Mouse (Mus musculus) CH12.LX (cell line): ENCODE measurements around the gene Alad. TPM values are rescaled to one million over a fixed set of nuclear protein-coding genes. Genes with fewer than 3 reads are reported as not detected.

Experiments used
- DNase-seq: peaks from one replicate; pipeline ENCODE4 v3.0.0-alpha.2; 2013; ENCODE audit errors: extremely low read depth
- H3K27ac ChIP-seq: 2 replicates; pipeline ENCODE4 v1.5.1; 2012; ENCODE audit warnings: low read depth, mild to moderate bottlenecking, control low read depth, moderate library complexity; ENCODE audit not compliant: insufficient read depth
- H3K27me3 ChIP-seq: replicated peaks from 2 replicates; pipeline ENCODE3; 2012; ENCODE audit warnings: inconsistent platforms
- H3K36me3 ChIP-seq, 2 experiments: replicated peaks in 1 of 2; 2 replicates each; pipeline versions ENCODE3 to v1.6.1; 2012; ENCODE audit warnings: inconsistent platforms in 1 of 2, low read length in 1 of 2, mild to moderate bottlenecking in 1 of 2, mixed read lengths in 1 of 2, moderate library complexity in 1 of 2; ENCODE audit not compliant: control insufficient read depth in 1 of 2, insufficient read depth in 1 of 2
- H3K4me1 ChIP-seq, 2 experiments: 2 replicates each; pipeline ENCODE4 v1.6.1; 2012; ENCODE audit warnings: inconsistent platforms in 1 of 2, moderate library complexity in 1 of 2; ENCODE audit not compliant: insufficient read depth in 2 of 2, control insufficient read depth in 1 of 2
- H3K4me2 ChIP-seq: 2 replicates; pipeline ENCODE4 v1.6.1; 2012; ENCODE audit warnings: low read depth, mild to moderate bottlenecking, control low read depth; ENCODE audit not compliant: poor library complexity, insufficient read depth, severe bottlenecking
- H3K4me3 ChIP-seq, 3 experiments: fragments of 150-350 bp in 1 of 3; sonication (generic) in 1 of 3; replicated peaks in 1 of 3; 2 replicates each; pipeline versions ENCODE3 to v1.5.1; 2011 to 2012; ENCODE audit warnings: low read depth in 2 of 3, low read length in 2 of 3, mild to moderate bottlenecking in 2 of 3, moderate library complexity in 2 of 3, control low read depth in 1 of 3, improper control_type of control experiment in 1 of 3, inconsistent platforms in 1 of 3, mixed read lengths in 1 of 3; ENCODE audit not compliant: poor library complexity in 1 of 3
- H3K79me2 ChIP-seq: replicated peaks from 2 replicates; pipeline ENCODE4 v1.6.1; 2012; ENCODE audit warnings: mild to moderate bottlenecking, moderate library complexity; ENCODE audit not compliant: control insufficient read depth, poor library complexity, insufficient read depth, severe bottlenecking; ENCODE audit errors: extremely low read depth
- H3K9ac ChIP-seq: 2 replicates; pipeline ENCODE4 v1.6.1; 2012; ENCODE audit warnings: low read depth, mild to moderate bottlenecking, control low read depth, moderate library complexity; ENCODE audit not compliant: insufficient read depth
- H3K9me3 ChIP-seq: replicated peaks from 2 replicates; pipeline ENCODE3; 2012; ENCODE audit warnings: low read length, inconsistent platforms, mixed read lengths
- CHD1 ChIP-seq: IDR thresholded peaks from 2 replicates; pipeline ENCODE4 v1.6.1; 2012; ENCODE audit warnings: low read depth, low read length, improper control_type of control experiment, inconsistent platforms
- CHD2 ChIP-seq: IDR thresholded peaks from 2 replicates; pipeline ENCODE4 v1.6.1; 2011; ENCODE audit warnings: low read length, improper control_type of control experiment
- E2F4 ChIP-seq: IDR thresholded peaks from 2 replicates; pipeline ENCODE4 v1.6.1; 2011; ENCODE audit warnings: low read depth, low read length, improper control_type of control experiment; ENCODE audit not compliant: insufficient replicate concordance
- ELF1 ChIP-seq: IDR thresholded peaks from 2 replicates; pipeline ENCODE4 v1.6.1; 2014; ENCODE audit warnings: low read depth, mild to moderate bottlenecking, inconsistent platforms, low read length, improper control_type of control experiment
- ETS1 ChIP-seq: conservative IDR thresholded peaks from 2 replicates; pipeline ENCODE4 v1.6.1; 2012; ENCODE audit warnings: low read depth, mild to moderate bottlenecking, inconsistent platforms, low read length, improper control_type of control experiment, moderate library complexity
- KAT2A ChIP-seq: IDR thresholded peaks from 2 replicates; pipeline ENCODE4 v1.6.1; 2012; ENCODE audit warnings: low read length, improper control_type of control experiment, inconsistent platforms; ENCODE audit not compliant: insufficient replicate concordance
- MAX ChIP-seq: IDR thresholded peaks from 2 replicates; pipeline ENCODE4 v1.6.1; 2011; ENCODE audit warnings: low read length, improper control_type of control experiment
- MEF2A ChIP-seq: IDR thresholded peaks from 2 replicates; pipeline ENCODE4 v1.6.1; 2014; ENCODE audit warnings: low read depth, mild to moderate bottlenecking, inconsistent platforms, low read length, improper control_type of control experiment, borderline replicate concordance
- MYC ChIP-seq: IDR thresholded peaks from 2 replicates; pipeline ENCODE4 v1.6.1; 2011; ENCODE audit warnings: low read depth, mild to moderate bottlenecking, improper control_type of control experiment, low read length
- PAX5 ChIP-seq: IDR thresholded peaks from 2 replicates; pipeline ENCODE4 v1.6.1; 2012; ENCODE audit warnings: low read length, inconsistent platforms, mixed read lengths
- POLR2A ChIP-seq: IDR thresholded peaks from 2 replicates; pipeline ENCODE4 v1.6.1; 2011; ENCODE audit warnings: low read depth, mild to moderate bottlenecking, improper control_type of control experiment, low read length
- RAD21 ChIP-seq: IDR thresholded peaks from 2 replicates; pipeline ENCODE4 v1.6.1; 2011; ENCODE audit warnings: low read depth, mild to moderate bottlenecking, low read length, improper control_type of control experiment, moderate library complexity
- SIN3A ChIP-seq: IDR thresholded peaks from 2 replicates; pipeline ENCODE4 v1.6.1; 2012; ENCODE audit warnings: low read length, improper control_type of control experiment, inconsistent platforms
- SMC3 ChIP-seq: IDR thresholded peaks from 2 replicates; pipeline ENCODE4 v1.6.1; 2011; ENCODE audit warnings: low read depth, low read length, improper control_type of control experiment
- USF1 ChIP-seq: IDR thresholded peaks from 2 replicates; pipeline ENCODE4 v1.6.1; 2014; ENCODE audit warnings: low read depth, mild to moderate bottlenecking, inconsistent platforms, low read length, improper control_type of control experiment
- ZC3H11A ChIP-seq: IDR thresholded peaks from 2 replicates; pipeline ENCODE4 v1.6.1; 2012; ENCODE audit warnings: low read depth, mild to moderate bottlenecking, inconsistent platforms, low read length, improper control_type of control experiment
- ZKSCAN1 ChIP-seq: IDR thresholded peaks from 2 replicates; pipeline ENCODE4 v1.6.1; 2012; ENCODE audit warnings: low read depth, inconsistent platforms, low read length, improper control_type of control experiment, borderline replicate concordance
- ZNF384 ChIP-seq: IDR thresholded peaks from 2 replicates; pipeline ENCODE4 v1.6.1; 2012; ENCODE audit warnings: low read depth, low read length, improper control_type of control experiment, inconsistent platforms
- dilution Hi-C: fragments of 300-500 bp; cut with MboI; formaldehyde crosslinking; loops from 2 replicates; pipeline ENCODE4 v1.14.3; 2020; ENCODE audit warnings: low sequenced_read_pairs; ENCODE audit not compliant: extremely low pct_unique_long_range_greater_than_20kb, extremely low pct_ligation_motif_present
- in situ Hi-C: fragments of 300-500 bp; cut with MboI; formaldehyde crosslinking; loops from 3 replicates; pipeline ENCODE4 v1.14.3; 2019; ENCODE audit warnings: low sequenced_read_pairs, low pct_ligation_motif_present, low pct_unique_long_range_greater_than_20kb, mixed read lengths
- polyA plus RNA-seq: library from polyadenylated mRNA; unstranded; fragments of >175 nt; gene quantifications from 2 replicates; pipeline ENCODE4 v1.2.1, GENCODE M21; 2012; ENCODE audit warnings: low read depth; ENCODE audit not compliant: insufficient read length
- total RNA-seq, 2 experiments: library from RNA; depleted of rRNA; stranded (reverse); fragments of 300-350 nt in 1 of 2; fragments of >200 nt in 1 of 2; gene quantifications; 2 replicates each; pipeline ENCODE4 v1.2.3; 2012 to 2014

Gene Alad
- total and polyA plus RNA-seq, 3 experiments = 35.1 to 79.0 (median 78.2) TPM

DNA sequence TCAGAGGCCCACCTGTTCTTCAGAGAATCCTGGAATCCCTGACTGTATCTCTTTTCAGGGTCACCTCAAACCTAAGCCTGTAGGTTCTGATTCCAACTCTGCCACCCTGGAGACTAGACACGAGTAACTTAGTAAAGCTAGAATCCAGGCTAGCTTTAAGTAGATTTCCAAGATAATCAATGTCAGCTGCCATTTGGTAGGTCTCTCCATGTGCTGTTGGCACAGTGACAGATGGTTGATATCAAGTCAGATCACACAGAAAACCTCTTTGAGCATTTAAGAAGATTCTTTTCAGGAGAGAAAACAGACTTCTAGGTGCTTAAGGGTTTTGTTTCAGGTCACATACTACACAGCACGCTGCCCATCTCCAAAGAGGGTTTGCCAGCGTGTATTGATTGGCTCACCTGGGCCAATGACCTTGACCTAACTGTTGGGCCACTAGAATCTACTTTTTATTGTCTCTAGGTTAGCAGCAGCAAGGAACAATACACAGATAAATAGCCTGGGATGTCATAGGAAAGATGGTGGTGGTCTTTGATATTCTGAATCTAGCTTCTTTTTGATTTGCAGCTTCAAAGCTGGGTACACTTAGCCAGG, 16.2 kb downstream of the Alad start, which contains the start of gene Hdhd3:
Gene Hdhd3, minus strand, starts transcription at position 94 of the 597 bp plus-strand sequence.
- Histone ChIP-seq H3K4me1 (peaks cover 0 to 16% of the 10 kb centered on the region in 2 experiments; a peak in 2 of 4 replicates), H3K9ac (peak within 1 kb of the TSS; percentile 88)

GRCm38 (mm10) chr4:62502969-62503368, 16.7 kb downstream of the Alad start:
- Histone ChIP-seq H3K36me3 (peaks cover 7 to 31% of the 10 kb centered on the region in 2 experiments), H3K4me1 (peaks cover 0 to 16% of the 10 kb centered on the region in 2 experiments; a peak in 2 of 4 replicates), H3K79me2 (no peaks in the 10 kb centered on the region), H3K4me2 (no peak overlapping the region), H3K27ac (no peak overlapping the region), H3K9ac (no peak overlapping the region), H3K4me3 (no peak overlapping the region), H3K27me3 (no peaks in the 10 kb centered on the region), H3K9me3 (no peaks in the 10 kb centered on the region)
- in situ Hi-C loops = loop anchor here (10.0 kb wide), 1 partner anchor 98 kb away; the partner anchor contains the start of genes Cdc26 and Prpf4
- dilution Hi-C loops = no loop called here
- TF ChIP-seq MEF2A (no peak), ZKSCAN1 (no peak)
- DNase-seq = no peak

More for the DNA sequence above, 16.2 kb downstream of the Alad start, which contains the start of gene Hdhd3:
- no peaks in the 10 kb centered on the region for H3K79me2 ChIP-seq
- H3K27me3 ChIP-seq = no peaks in the 10 kb centered on the region
- H3K27ac ChIP-seq = no peak within 1 kb of the TSS
- peak within 1 kb of the TSS; percentile 66 to 85 (median 73) for H3K4me3 ChIP-seq
- dilution Hi-C loops (no loop called here), in situ Hi-C loops (loop anchor here (10.0 kb wide), 1 partner anchor 99 kb away; the partner anchor contains the start of genes Cdc26 and Prpf4)
- TF ChIP-seq ZNF384 (no peak), ELF1 (no peak), MEF2A (no peak), CHD2 (no peak), KAT2A (no peak), MAX (no peak), CHD1 (no peak), POLR2A (no peak), USF1 (no peak), PAX5 (no peak), SIN3A (no peak), RAD21 (no peak), ETS1 (no peak), ZC3H11A (no peak), SMC3 (no peak), E2F4 (no peak), MYC (no peak)
- peak within 1 kb of the TSS; percentile 75 for H3K4me2 ChIP-seq
- no peak for DNase-seq
- H3K36me3 ChIP-seq = peaks cover 12 to 34% of the 10 kb centered on the region in 2 experiments
- no peaks in the 10 kb centered on the region for H3K9me3 ChIP-seq
